Mouse (Mus musculus) embryonic facial prominence, embryonic 11.5 days (tissue): ENCODE measurements around the gene Map3k6. TPM values are rescaled to one million over a fixed set of nuclear protein-coding genes. Genes with fewer than 3 reads are reported as not detected.

Experiments used
- ATAC-seq: fragments of 200-750 bp; cut with Nextera tagmentation; replicated peaks from 2 replicates; pipeline ENCODE4 v1.8.0; 2017; ENCODE audit warnings: low read depth; ENCODE audit not compliant: insufficient number of reproducible peaks, low FRiP score, low TSS enrichment
- DNase-seq: peaks from one replicate; pipeline ENCODE4 v3.0.0-alpha.2; 2015; ENCODE audit warnings: low spot score
- H3K27ac ChIP-seq: fragments of 300-500 bp; sonication (generic); replicated peaks from 2 replicates; pipeline ENCODE4 v1.5.1; 2014; ENCODE audit warnings: mild to moderate bottlenecking, low read depth, low read length, control low read depth
- H3K27me3 ChIP-seq: fragments of 300-500 bp; sonication (generic); 2 replicates; pipeline ENCODE4 v1.6.1; 2014; ENCODE audit warnings: mild to moderate bottlenecking, low read length, moderate library complexity, mixed read lengths; ENCODE audit not compliant: control insufficient read depth, insufficient read depth
- H3K36me3 ChIP-seq: fragments of 300-500 bp; sonication (generic); replicated peaks from 2 replicates; pipeline ENCODE4 v1.6.1; 2014; ENCODE audit warnings: low read depth, mild to moderate bottlenecking, low read length, moderate library complexity, mixed read lengths; ENCODE audit not compliant: control insufficient read depth, insufficient read depth
- H3K4me1 ChIP-seq: fragments of 300-500 bp; sonication (generic); 2 replicates; pipeline ENCODE4 v1.6.1; 2014; ENCODE audit warnings: low read length, mixed read lengths; ENCODE audit not compliant: control insufficient read depth, insufficient read depth
- H3K4me2 ChIP-seq: fragments of 300-500 bp; sonication (generic); 2 replicates; pipeline ENCODE4 v1.6.1; 2014; ENCODE audit warnings: low read depth, mild to moderate bottlenecking, control low read depth, low read length, moderate library complexity
- H3K4me3 ChIP-seq: fragments of 300-500 bp; sonication (generic); 2 replicates; pipeline ENCODE4 v1.5.1; 2014; ENCODE audit warnings: low read depth, low read length, control low read depth
- H3K9ac ChIP-seq: fragments of 300-500 bp; sonication (generic); replicated peaks from 2 replicates; pipeline ENCODE4 v1.6.1; 2014; ENCODE audit warnings: mild to moderate bottlenecking, control low read depth, low read length
- H3K9me3 ChIP-seq: fragments of 300-500 bp; sonication (generic); replicated peaks from 2 replicates; pipeline ENCODE4 v1.6.1; 2016; ENCODE audit warnings: mild to moderate bottlenecking, low read length, inconsistent platforms, mixed read lengths; ENCODE audit not compliant: control insufficient read depth
- WGBS: fragments of 180-500 bp; shearing (Covaris S2); extraction: QIAGEN DNeasy Blood & Tissue Kit; methylation state at CpG from one replicate; pipeline ENCODE4 v1.1.7; 2014; 5-methylcytosine and 5-hydroxymethylcytosine counted together
- polyA plus RNA-seq: library from polyadenylated mRNA; unstranded; fragments of >200 nt; fragmentation: Nextera tagmentation; extraction: Ambion mirVana; gene quantifications from 2 replicates; pipeline ENCODE4 v1.2.1, GENCODE M21; 2014

The Map3k6 gene
- polyA plus RNA-seq, 1 experiment from 2014 or later: 1.9 TPM

- Histone ChIP-seq H3K36me3 (no peaks in the 10 kb centered on the region), H3K4me1 (peaks cover 7% of the 10 kb centered on the region), H3K4me3 (no peak overlapping the region), H3K9ac (peak overlapping the region; percentile 40), H3K9me3 (no peaks in the 10 kb centered on the region), H3K27me3 (no peaks in the 10 kb centered on the region), H3K27ac (no peak overlapping the region; the same call in 1 of the 2 replicates), H3K4me2 (no peak overlapping the region; the same call in 1 of the 2 replicates)
- DNase-seq: peak; percentile 49
- ATAC-seq: no peak
- 10% methylated on average over 24 of the region's 24 CpGs for WGBS
Observed at GRCm38 (mm10) chr4:133292901-133293843, 52.6 kb downstream of the Map3k6 start.

DNA sequence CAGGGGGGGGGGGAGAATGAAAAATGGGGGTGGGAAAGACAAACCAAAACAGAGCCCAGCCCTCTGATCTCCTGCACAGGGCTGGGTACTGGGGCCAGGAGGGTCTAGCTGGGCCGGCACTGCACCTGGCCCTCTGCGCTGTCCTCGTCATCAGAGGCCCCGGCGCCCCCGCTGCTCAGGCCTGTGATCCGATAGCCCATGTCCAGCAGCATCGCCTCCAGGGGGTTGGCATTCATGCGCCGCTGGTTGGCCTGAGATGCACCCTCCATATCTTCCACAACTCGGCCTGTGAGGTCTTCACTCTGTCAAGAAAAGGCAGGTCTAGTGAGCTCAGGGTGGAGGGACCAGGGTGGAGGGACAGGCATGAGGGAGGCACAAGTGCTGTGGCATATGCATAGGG, 53.5 kb downstream of the Map3k6 start:
- Histone ChIP-seq H3K4me1 (peaks cover 7% of the 10 kb centered on the region), H3K27me3 (no peaks in the 10 kb centered on the region), H3K9me3 (no peaks in the 10 kb centered on the region), H3K27ac (no peak overlapping the region), H3K9ac (0 out of 2 replicates have a peak overlapping the region, but pooled peaks have one; percentile 23), H3K36me3 (no peaks in the 10 kb centered on the region), H3K4me2 (no peak overlapping the region), H3K4me3 (no peak overlapping the region)
- no peak for ATAC-seq
- 12% methylated on average over 7 of the region's 11 CpGs for WGBS
- no peak for DNase-seq

- ATAC-seq: no peak
- Histone ChIP-seq H3K27ac (no peak overlapping the region), H3K36me3 (peaks cover 2% of the 10 kb centered on the region), H3K4me2 (no peak overlapping the region), H3K9ac (no peak overlapping the region), H3K27me3 (no peaks in the 10 kb centered on the region), H3K9me3 (no peaks in the 10 kb centered on the region), H3K4me3 (no peak overlapping the region), H3K4me1 (peaks cover 7% of the 10 kb centered on the region)
- 68% methylated on average over 10 of the region's 10 CpGs for WGBS
- no peak for DNase-seq
Observed at GRCm38 (mm10) chr4:133297360-133297759, 56.7 kb downstream of the Map3k6 start.

- DNase-seq (peak; percentile 88), ATAC-seq (peak; percentile 37; the same call in 1 of the 2 replicates)
- WGBS: 2% methylated on average over 5 of the region's 5 CpGs
- Histone ChIP-seq H3K9ac (no peak overlapping the region), H3K27me3 (no peaks in the 10 kb centered on the region), H3K36me3 (peaks cover 2% of the 10 kb centered on the region), H3K27ac (no peak overlapping the region), H3K4me2 (no peak overlapping the region), H3K4me3 (no peak overlapping the region), H3K9me3 (no peaks in the 10 kb centered on the region), H3K4me1 (peaks cover 7% of the 10 kb centered on the region)
Observed at GRCm38 (mm10) chr4:133297801-133298238, 57.2 kb downstream of the Map3k6 start.

DNA sequence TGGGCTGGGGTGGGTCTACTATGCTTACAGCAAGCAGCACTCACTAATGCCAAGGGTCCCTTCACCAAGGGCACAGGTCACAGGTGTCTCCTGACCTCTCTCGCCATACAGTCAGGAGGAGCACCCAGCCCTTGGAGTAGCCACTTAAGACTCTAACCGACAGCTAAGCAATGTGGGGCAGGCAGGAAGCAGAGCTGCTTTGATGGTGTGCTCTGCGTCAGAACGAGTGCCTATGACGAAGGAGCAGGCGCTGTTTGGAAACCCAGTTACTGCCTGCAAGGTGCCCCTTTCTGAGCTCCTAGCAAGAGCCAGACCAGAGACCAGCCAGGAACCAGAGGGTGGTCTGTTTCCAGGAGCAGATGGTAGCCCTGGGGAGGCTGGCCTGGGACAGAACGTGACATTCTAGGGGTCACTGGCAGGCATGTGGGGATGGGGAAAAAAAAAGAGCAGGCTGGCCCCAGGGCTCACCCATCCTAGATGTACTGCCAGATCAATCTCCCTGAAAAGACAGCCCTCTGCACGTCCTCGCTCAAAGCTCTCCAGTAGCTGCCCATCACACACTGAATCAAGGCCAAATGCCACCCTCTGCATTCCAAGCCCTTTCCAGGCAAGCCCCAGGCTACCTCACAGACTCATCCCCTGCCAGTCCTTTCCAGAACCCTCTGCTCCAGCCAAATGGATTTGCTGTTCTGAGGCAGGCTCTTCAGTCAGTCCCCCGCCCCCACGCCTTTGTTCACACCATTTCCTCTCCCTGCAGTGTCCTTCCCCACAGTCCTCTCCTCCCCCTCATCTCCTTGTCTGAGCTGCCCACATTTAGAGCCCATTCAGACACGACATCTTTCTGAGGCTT, 58.1 kb downstream of the Map3k6 start:
- H3K4me1 ChIP-seq: no peaks in the 10 kb centered on the region
- no peak for DNase-seq

GRCm38 (mm10) chr4:133299701-133300100, 59.1 kb downstream of the Map3k6 start:
- 77% methylated on average over 5 of the region's 5 CpGs for whole genome bisulfite sequencing
- ATAC-seq: no peak

More for the DNA sequence above, 58.1 kb downstream of the Map3k6 start:
- Histone ChIP-seq H3K9ac (no peak overlapping the region), H3K27me3 (no peaks in the 10 kb centered on the region), H3K4me2 (no peak overlapping the region), H3K4me3 (no peak overlapping the region), H3K36me3 (peaks cover 2% of the 10 kb centered on the region), H3K27ac (no peak overlapping the region), H3K9me3 (no peaks in the 10 kb centered on the region)
- ATAC-seq: no peak
- WGBS: 30% methylated on average over 12 of the region's 12 CpGs

DNA sequence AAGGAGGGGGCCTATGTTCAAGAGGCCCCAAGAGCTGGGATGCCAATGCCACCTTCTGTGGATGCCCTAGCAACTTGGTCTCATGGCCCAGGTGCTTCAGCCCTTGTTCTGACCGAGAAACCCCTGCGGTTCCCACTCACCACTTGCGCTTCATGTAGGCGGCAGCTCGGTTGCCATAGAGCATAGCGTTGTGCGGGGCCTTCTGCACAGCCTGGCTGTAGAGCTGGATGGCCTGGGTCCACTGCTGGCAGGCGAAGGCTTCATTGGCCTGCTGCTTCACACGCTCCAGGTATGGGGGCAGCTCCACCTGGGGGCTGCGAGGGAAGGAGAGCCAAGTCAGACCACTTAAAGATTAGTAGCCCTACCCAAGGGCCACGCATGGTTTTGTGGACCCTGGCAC, 59.8 kb downstream of the Map3k6 start:
- Histone ChIP-seq H3K4me1 (no peaks in the 10 kb centered on the region), H3K36me3 (peaks cover 2% of the 10 kb centered on the region), H3K4me2 (no peak overlapping the region), H3K9me3 (no peaks in the 10 kb centered on the region), H3K9ac (no peak overlapping the region), H3K27ac (no peak overlapping the region), H3K27me3 (no peaks in the 10 kb centered on the region), H3K4me3 (no peak overlapping the region)
- ATAC-seq (no peak), DNase-seq (no peak)
- 90% methylated on average over 11 of the region's 11 CpGs for WGBS

More at GRCm38 (mm10) chr4:133299701-133300100, 59.1 kb downstream of the Map3k6 start:
- Histone ChIP-seq H3K27me3 (no peaks in the 10 kb centered on the region), H3K36me3 (peaks cover 2% of the 10 kb centered on the region), H3K4me1 (no peaks in the 10 kb centered on the region), H3K9me3 (no peaks in the 10 kb centered on the region), H3K27ac (no peak overlapping the region), H3K9ac (no peak overlapping the region), H3K4me3 (no peak overlapping the region), H3K4me2 (no peak overlapping the region)
- DNase-seq: no peak
